Mouse (Mus musculus): Measurements from ENCODE around the gene Map4k4.

- TF ChIP-seq POLR2A (IDR thresholded peaks at IDR 0.05; ENCODE audit: extremely low read depth, insufficient read depth, low read length), result no peak
- peak; percentile 75; the same call in 1 of the 2 replicates for TF ChIP-seq CTCF (IDR thresholded peaks at IDR 0.05; ENCODE audit: low read depth, low read length)
Observed at GRCm38 (mm10) chr1:39911446-39911845, 10.7 kb downstream of the Map4k4 start.
